Mouse (Mus musculus) megakaryocyte progenitor cell, adult 5-6 weeks (primary cell): Measurements from ENCODE around the gene Pipox. TPM values are rescaled to one million over a fixed set of nuclear protein-coding genes. Genes with fewer than 3 reads are reported as not detected.

ENCODE experiments used
- ATAC-seq: replicated peaks from 2 replicates; pipeline ENCODE4 v1.8.0; 2016; ENCODE audit warnings: mild to moderate bottlenecking, moderate TSS enrichment, inconsistent platforms; ENCODE audit not compliant: poor library complexity
- total RNA-seq, 2 experiments: library from RNA; stranded (forward) in 1 of 2; stranded (reverse) in 1 of 2; fragments of 157-497, 149-512 nt in 1 of 2; fragments of 200-1000 nt in 1 of 2; gene quantifications; 2 replicates each; pipeline versions ENCODE4 v1.2.3 to v1.2.4; 2015 to 2017

Pipox gene
- total RNA-seq, 2 experiments from 2014 or later: 0.17 TPM; not detected in 1

GRCm38 (mm10) chr11:77850401-77851244, 43.3 kb downstream of the Pipox start:
- no peak for ATAC-seq

- no peak for ATAC-seq
These were observed 44.7 kb downstream of the Pipox start for GRCm38 (mm10) chr11:77849151-77849550.

- no peak for ATAC-seq
These were observed 45.8 kb downstream of the Pipox start for GRCm38 (mm10) chr11:77848131-77848530.

- no peak for ATAC-seq
These were observed 46.2 kb downstream of the Pipox start for GRCm38 (mm10) chr11:77847599-77848128.

- ATAC-seq: no peak
These were observed 50.0 kb downstream of the Pipox start for GRCm38 (mm10) chr11:77843906-77844200.

GRCm38 (mm10) chr11:77843068-77843905, 50.6 kb downstream of the Pipox start:
- ATAC-seq: no peak

- no peak for ATAC-seq
These were observed 53.2 kb downstream of the Pipox start for GRCm38 (mm10) chr11:77840523-77841245.

- no peak for ATAC-seq
These were observed 56.0 kb downstream of the Pipox start for GRCm38 (mm10) chr11:77837856-77838255.

- ATAC-seq: no peak
These were observed 57.1 kb downstream of the Pipox start for GRCm38 (mm10) chr11:77836751-77837150.

- ATAC-seq: no peak
These were observed 57.6 kb downstream of the Pipox start for GRCm38 (mm10) chr11:77836290-77836689.

GRCm38 (mm10) chr11:77835109-77835508, 58.8 kb downstream of the Pipox start:
- no peak for ATAC-seq

- ATAC-seq: no peak
These were observed 61.4 kb downstream of the Pipox start for GRCm38 (mm10) chr11:77832541-77832940.

GRCm38 (mm10) chr11:77830875-77831274, 63.0 kb downstream of the Pipox start:
- no peak for ATAC-seq

Other genes with a start within 250 kb of the Pipox start
- gene Nufip2, start 207.9 kb downstream of the Pipox start, total RNA-seq (2015): 68.5 and 75.4 TPM in 2 replicates
- gene Nufip2, start 207.9 kb downstream of the Pipox start, total RNA-seq (2017): 76.5 and 98.4 TPM in 2 replicates
- gene Cryba1, start 168.8 kb downstream of the Pipox start, total RNA-seq (2015): not detected in 2 replicates
- gene Cryba1, start 168.8 kb downstream of the Pipox start, total RNA-seq (2017): not detected in 2 replicates
- gene Myo18a, start 130.8 kb downstream of the Pipox start, total RNA-seq (2015): 23.1 and 25.1 TPM in 2 replicates
- gene Myo18a, start 130.8 kb downstream of the Pipox start, total RNA-seq (2017): 71.4 and 99.8 TPM in 2 replicates
- gene Gm10277, start 106.3 kb downstream of the Pipox start, total RNA-seq (2015): not detected in 2 replicates
- gene Gm10277, start 106.3 kb downstream of the Pipox start, total RNA-seq (2017): not detected in 2 replicates
- not detected in 2 replicates for gene Sez6, start 36.7 kb upstream of the Pipox start, total RNA-seq (2015)
- gene Sez6, start 36.7 kb upstream of the Pipox start, total RNA-seq (2017): not detected in 2 replicates
- gene Phf12, start 88.7 kb upstream of the Pipox start, total RNA-seq (2015): 61.8 and 64.3 TPM in 2 replicates
- gene Phf12, start 88.7 kb upstream of the Pipox start, total RNA-seq (2017): 25.9 and 28.8 TPM in 2 replicates
- gene Dhrs13, start 138.2 kb upstream of the Pipox start, total RNA-seq (2015): 6.7 and 7.2 TPM in 2 replicates
- gene Dhrs13, start 138.2 kb upstream of the Pipox start, total RNA-seq (2017): 5.6 and 9.7 TPM in 2 replicates
- gene Flot2, start 143.8 kb upstream of the Pipox start, total RNA-seq (2015): 48.8 and 50.2 TPM in 2 replicates
- gene Flot2, start 143.8 kb upstream of the Pipox start, total RNA-seq (2017): 71.5 and 75.5 TPM in 2 replicates
- 22.3 and 23.8 TPM in 2 replicates for gene Eral1, start 186.3 kb upstream of the Pipox start, total RNA-seq (2015)
- gene Eral1, start 186.3 kb upstream of the Pipox start, total RNA-seq (2017): 25.0 and 26.2 TPM in 2 replicates
- 20.3 and 20.6 TPM in 2 replicates for gene Fam222b, start 200.6 kb upstream of the Pipox start, total RNA-seq (2015)
- gene Fam222b, start 200.6 kb upstream of the Pipox start, total RNA-seq (2017): 5.7 and 6.0 TPM in 2 replicates